Mouse (Mus musculus) heart, postnatal 0 days (tissue): ENCODE results near the gene Slc2a10. TPM values are rescaled to one million over a fixed set of nuclear protein-coding genes. Genes with fewer than 3 reads are reported as not detected.

Source experiments
- ATAC-seq: fragments of 200-750 bp; cut with Nextera tagmentation; 2 replicates; pipeline ENCODE4 v1.8.0; 2017; ENCODE audit warnings: low read depth, moderate number of reproducible peaks, moderate library complexity; ENCODE audit not compliant: insufficient read depth
- DNase-seq: peaks from one replicate; pipeline ENCODE4 v3.0.0-alpha.2; 2016; ENCODE audit warnings: low spot score
- H3K27ac ChIP-seq: fragments of 300-500 bp; sonication (generic); 2 replicates; pipeline ENCODE4 v1.5.1; 2014; ENCODE audit warnings: low read depth, mild to moderate bottlenecking
- H3K27me3 ChIP-seq: fragments of 300-500 bp; sonication (generic); 2 replicates; pipeline ENCODE4 v1.6.1; 2014; ENCODE audit warnings: low read length, mixed read lengths; ENCODE audit not compliant: control insufficient read depth, insufficient read depth
- H3K36me3 ChIP-seq: fragments of 300-500 bp; sonication (generic); replicated peaks from 2 replicates; pipeline ENCODE4 v1.6.1; 2014; ENCODE audit warnings: low read length, mixed read lengths; ENCODE audit not compliant: control insufficient read depth, insufficient read depth
- H3K4me1 ChIP-seq: fragments of 300-500 bp; sonication (generic); 2 replicates; pipeline ENCODE4 v1.6.1; 2014; ENCODE audit warnings: antibody characterized with exemption; ENCODE audit not compliant: control insufficient read depth, insufficient read depth
- H3K4me2 ChIP-seq: fragments of 300-500 bp; sonication (generic); 2 replicates; pipeline ENCODE4 v1.6.1; 2014; ENCODE audit warnings: low read depth, mild to moderate bottlenecking, low read length, moderate library complexity
- H3K4me3 ChIP-seq: fragments of 300-500 bp; sonication (generic); 2 replicates; pipeline ENCODE4 v1.5.1; 2014; ENCODE audit warnings: low read depth, low read length
- H3K9ac ChIP-seq: fragments of 300-500 bp; sonication (generic); replicated peaks from 2 replicates; pipeline ENCODE4 v1.6.1; 2014; ENCODE audit warnings: low read depth, low read length, mixed read lengths
- H3K9me3 ChIP-seq: fragments of 300-500 bp; sonication (generic); replicated peaks from 2 replicates; pipeline ENCODE4 v1.6.1; 2016; ENCODE audit warnings: low read length; ENCODE audit not compliant: control insufficient read depth
- CTCF ChIP-seq: IDR thresholded peaks from 2 replicates; pipeline ENCODE4 v1.5.1; 2016; ENCODE audit warnings: antibody characterized with exemption, control low read depth, low read depth
- EP300 ChIP-seq: IDR thresholded peaks from 2 replicates; pipeline ENCODE4 v1.6.1; 2016; ENCODE audit warnings: antibody characterized with exemption, low read depth
- whole genome bisulfite sequencing: fragments of 180-500 bp; shearing (Covaris S2); extraction: QIAGEN DNeasy Blood & Tissue Kit; methylation state at CpG from one replicate; pipeline ENCODE4 v1.1.7; 2014; 5-methylcytosine and 5-hydroxymethylcytosine counted together
- polyA plus RNA-seq: library from polyadenylated mRNA; unstranded; fragments of >200 nt; fragmentation: Nextera tagmentation; extraction: Ambion mirVana; gene quantifications from 2 replicates; pipeline ENCODE4 v1.2.1, GENCODE M21; 2015
- total RNA-seq: library from RNA; depleted of rRNA; stranded (reverse); fragments of >200 nt; gene quantifications from 2 replicates; pipeline ENCODE4 v1.2.3, GENCODE M21; 2014; ENCODE audit warnings: low replicate concordance

The Slc2a10 gene
- total and polyA plus RNA-seq, 2 experiments from 2014 or later = 3.5 to 3.6 TPM

DNA sequence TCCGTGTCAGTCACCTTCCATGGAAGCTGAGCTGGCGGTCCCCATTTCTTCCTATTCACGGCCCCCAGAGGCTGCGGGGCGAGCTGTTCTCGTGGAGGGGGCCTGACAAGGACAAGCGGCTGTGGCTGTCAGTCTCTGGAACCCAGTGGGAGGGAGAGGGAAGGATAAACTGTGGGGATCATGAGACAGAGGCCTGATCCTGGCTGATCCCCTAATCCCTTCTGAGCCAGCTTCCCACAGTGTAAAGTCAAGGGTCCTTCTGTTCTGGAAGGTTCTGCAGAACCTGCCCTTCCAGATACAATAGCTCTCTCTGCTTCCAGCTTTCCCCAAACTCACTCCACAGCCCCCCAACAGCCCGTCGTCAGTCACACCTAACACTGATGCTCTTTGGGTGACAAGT, 50.5 kb downstream of the Slc2a10 start:
- Histone ChIP-seq H3K27me3 (no peaks in the 10 kb centered on the region), H3K4me2 (no peak overlapping the region), H3K4me1 (no peaks in the 10 kb centered on the region), H3K9me3 (no peaks in the 10 kb centered on the region), H3K9ac (no peak overlapping the region), H3K36me3 (no peaks in the 10 kb centered on the region), H3K4me3 (no peak overlapping the region), H3K27ac (no peak overlapping the region)
- ATAC-seq (no peak), DNase-seq (no peak)
- TF ChIP-seq EP300 = no peak
- TF ChIP-seq CTCF = no peak
- 60% methylated on average over 9 of the region's 9 CpGs for WGBS

DNA sequence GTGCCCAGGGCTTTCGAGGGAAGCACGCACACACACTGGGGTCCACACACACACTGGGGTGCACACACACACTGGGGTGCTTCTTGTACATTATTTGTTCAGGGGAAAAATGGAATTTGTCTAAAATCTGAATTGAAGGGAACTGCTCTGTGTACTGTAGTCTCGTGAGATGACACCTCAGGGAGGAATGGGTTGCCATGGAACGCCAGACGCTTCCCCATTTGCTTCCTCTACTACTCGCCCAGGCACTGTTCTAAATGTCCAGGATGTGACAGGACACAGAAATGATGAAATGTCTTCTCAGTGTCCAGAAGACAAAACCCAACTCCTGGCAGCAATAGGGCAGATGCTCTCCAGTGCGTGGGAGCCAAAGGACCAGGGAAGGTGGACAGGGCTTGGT, 53.7 kb downstream of the Slc2a10 start:
- Histone ChIP-seq H3K36me3 (no peaks in the 10 kb centered on the region), H3K4me3 (no peak overlapping the region), H3K4me2 (no peak overlapping the region), H3K27me3 (peaks cover 6% of the 10 kb centered on the region; the same call in 1 of the 2 replicates), H3K4me1 (no peaks in the 10 kb centered on the region), H3K9ac (no peak overlapping the region), H3K27ac (no peak overlapping the region), H3K9me3 (no peaks in the 10 kb centered on the region)
- no peak for ATAC-seq
- no peak for DNase-seq
- TF ChIP-seq CTCF = no peak
- TF ChIP-seq EP300 = no peak
- WGBS = 80% methylated on average over 7 of the region's 7 CpGs

DNA sequence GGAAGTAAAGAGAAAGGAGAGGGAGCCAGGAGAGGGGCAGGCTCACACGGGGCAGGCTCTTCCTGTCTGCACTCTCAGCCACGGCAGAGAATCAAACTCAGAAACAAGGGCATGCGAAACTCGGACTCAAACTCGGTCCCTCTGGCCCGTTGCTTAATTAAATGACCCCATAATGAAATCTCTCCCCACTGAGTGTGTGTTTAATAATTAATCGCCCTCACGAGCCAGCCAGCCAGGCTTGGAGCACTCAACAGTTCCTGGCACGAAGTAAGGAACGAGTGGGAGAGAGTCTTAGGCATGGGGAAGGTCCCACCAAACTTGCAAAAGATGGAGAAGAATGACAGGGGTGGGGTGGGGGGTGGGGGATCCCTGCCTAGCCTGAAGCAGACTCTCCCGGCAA, 55.3 kb downstream of the Slc2a10 start:
- Histone ChIP-seq H3K4me3 (no peak overlapping the region), H3K9me3 (no peaks in the 10 kb centered on the region), H3K27ac (no peak overlapping the region), H3K4me2 (no peak overlapping the region), H3K27me3 (peaks cover 21% of the 10 kb centered on the region), H3K9ac (no peak overlapping the region), H3K4me1 (no peaks in the 10 kb centered on the region; the same call in 1 of the 2 replicates), H3K36me3 (no peaks in the 10 kb centered on the region)
- WGBS = 53% methylated on average over 11 of the region's 11 CpGs
- ATAC-seq (no peak), DNase-seq (no peak)
- TF ChIP-seq CTCF (no peak), EP300 (no peak)

DNA sequence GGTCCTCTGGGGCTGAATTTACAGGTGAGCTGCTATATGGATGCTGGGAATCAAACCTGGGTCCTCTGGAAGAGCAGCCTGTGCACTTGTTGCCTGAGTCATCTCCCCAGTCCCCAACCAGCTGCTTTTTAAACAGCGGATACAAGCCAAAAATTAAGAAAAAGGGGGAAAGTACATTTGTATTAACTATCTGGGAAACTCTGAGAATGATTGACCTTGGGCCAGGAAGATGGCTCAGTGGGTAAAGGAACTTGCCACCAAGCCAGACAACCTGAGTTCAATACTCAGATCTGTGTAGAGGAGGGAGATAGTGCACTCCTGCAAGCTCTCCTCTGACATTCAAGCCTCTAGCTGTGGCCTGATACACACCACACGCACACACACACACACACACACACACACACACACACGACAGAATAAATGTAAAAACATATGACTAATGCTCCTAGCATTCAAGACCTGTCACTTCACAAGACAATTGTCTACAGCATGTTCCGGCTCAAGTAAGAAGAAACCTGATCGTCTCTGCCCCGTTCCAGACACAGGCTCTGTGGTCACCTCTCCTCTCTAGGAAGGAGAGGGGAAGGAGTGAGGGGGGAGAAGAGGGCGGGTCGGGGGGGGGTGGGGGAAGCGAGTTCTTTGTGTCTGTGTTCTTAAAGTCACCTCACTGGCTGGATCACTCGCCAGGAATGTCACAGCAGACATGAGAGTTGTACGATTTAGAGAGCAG, 56.1 kb downstream of the Slc2a10 start:
- DNase-seq = no peak

DNA sequence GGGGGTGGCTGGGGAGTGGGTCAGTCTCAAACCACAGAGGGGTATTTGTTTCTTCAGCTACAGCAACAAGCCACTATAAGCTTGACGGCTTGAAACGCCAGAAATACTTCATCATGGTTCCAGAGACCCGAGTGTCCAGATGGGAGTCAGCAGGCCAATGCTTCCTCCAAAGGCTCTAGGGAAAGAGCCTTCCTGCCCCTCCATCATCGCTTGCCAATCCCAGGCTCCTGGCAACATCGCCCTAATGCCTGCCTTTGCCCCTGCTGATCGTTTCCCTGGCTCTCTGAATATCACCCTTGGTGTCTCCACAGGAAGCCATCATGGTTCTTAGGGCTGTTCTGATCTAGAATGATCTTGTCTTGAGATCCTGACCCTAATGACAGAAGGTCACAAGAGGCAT, 58.3 kb downstream of the Slc2a10 start:
- H3K27me3 ChIP-seq = peaks cover 43% of the 10 kb centered on the region
- ATAC-seq = no peak

More for the DNA sequence above, 56.1 kb downstream of the Slc2a10 start:
- Histone ChIP-seq H3K4me3 (no peak overlapping the region), H3K27ac (no peak overlapping the region), H3K27me3 (peaks cover 29% of the 10 kb centered on the region), H3K9ac (no peak overlapping the region), H3K4me2 (no peak overlapping the region), H3K4me1 (no peaks in the 10 kb centered on the region; the same call in 1 of the 2 replicates), H3K9me3 (no peaks in the 10 kb centered on the region), H3K36me3 (no peaks in the 10 kb centered on the region)
- TF ChIP-seq CTCF = no peak
- no peak for TF ChIP-seq EP300
- ATAC-seq = no peak
- WGBS = 26% methylated on average over 10 of the region's 11 CpGs

More for the DNA sequence above, 58.3 kb downstream of the Slc2a10 start:
- Histone ChIP-seq H3K9ac (no peak overlapping the region), H3K9me3 (no peaks in the 10 kb centered on the region), H3K4me3 (no peak overlapping the region), H3K27ac (no peak overlapping the region), H3K4me2 (no peak overlapping the region), H3K36me3 (no peaks in the 10 kb centered on the region), H3K4me1 (no peaks in the 10 kb centered on the region; the same call in 1 of the 2 replicates)
- TF ChIP-seq EP300 = no peak
- TF ChIP-seq CTCF = no peak
- no peak for DNase-seq
- 73% methylated on average over 6 of the region's 6 CpGs for WGBS
